Mouse (Mus musculus): ENCODE results near the gene Zfp207. TPM values are rescaled to one million over a fixed set of nuclear protein-coding genes. Genes with fewer than 3 reads are reported as not detected.
A peak's percentile ranks its signal among the peaks of the same experiment; 100 is the strongest.
"Not testable (repeated sequence)": the region's sequence is repeated elsewhere in the genome, so short reads cannot be mapped to it uniquely, and the experiment has no call there.

The Zfp207 gene
- total RNA-seq, 2 experiments from 2014 or later, result 193 to 206 TPM

GRCm38 (mm10) chr11:80407878-80408277 lies 24.8 kb downstream of the Zfp207 start:
- intact Hi-C loops (cut with DNase I); DNase-seq: not testable (repeated sequence)

- intact Hi-C loops (cut with DNase I), result no loop called here
- DNase-seq, result no peak
Observed at GRCm38 (mm10) chr11:80410377-80410776, 27.3 kb downstream of the Zfp207 start.

- DNase-seq, result no peak
- intact Hi-C loops (cut with DNase I), result no loop called here
Observed at GRCm38 (mm10) chr11:80417085-80417484, 34.0 kb downstream of the Zfp207 start.

GRCm38 (mm10) chr11:80419743-80420142 lies 36.7 kb downstream of the Zfp207 start:
- intact Hi-C loops (cut with DNase I), result no loop called here
- no peak for DNase-seq

- no peak for DNase-seq
- intact Hi-C loops (cut with DNase I), result no loop called here
Observed at GRCm38 (mm10) chr11:80420202-80420984, 37.3 kb downstream of the Zfp207 start.

GRCm38 (mm10) chr11:80421421-80422047 lies 38.5 kb downstream of the Zfp207 start:
- no peak for DNase-seq
- intact Hi-C loops (cut with DNase I), result no loop called here

- no peak for DNase-seq
- intact Hi-C loops (cut with DNase I), result loop anchor here (5.0 kb wide), 1 partner anchor 248 kb away; no protein-coding TSS in a partner anchor
Observed at GRCm38 (mm10) chr11:80424691-80425090, 41.6 kb downstream of the Zfp207 start.

GRCm38 (mm10) chr11:80425247-80425778 lies 42.2 kb downstream of the Zfp207 start:
- no peak for DNase-seq
- intact Hi-C loops (cut with DNase I), result loop anchor here (5.0 kb wide), 1 partner anchor 247 kb away; no protein-coding TSS in a partner anchor

- intact Hi-C loops (cut with DNase I), result loop anchor here (5.0 kb wide), 1 partner anchor 246 kb away; no protein-coding TSS in a partner anchor
- not testable (repeated sequence) for DNase-seq
Observed at GRCm38 (mm10) chr11:80426029-80426813, 43.1 kb downstream of the Zfp207 start.

- peak; percentile 99 for DNase-seq
- intact Hi-C loops (cut with DNase I), result loop anchor here (5.0 kb wide), 1 partner anchor 244 kb away; no protein-coding TSS in a partner anchor
Observed at GRCm38 (mm10) chr11:80428381-80429008, 45.4 kb downstream of the Zfp207 start, which contains the start of gene Psmd11. Gene Psmd11, plus strand, starts transcription at chr11:80428615.

GRCm38 (mm10) chr11:80429009-80429475 lies 46.0 kb downstream of the Zfp207 start:
- intact Hi-C loops (cut with DNase I), result loop anchor here (5.0 kb wide), 1 partner anchor 243 kb away; no protein-coding TSS in a partner anchor
- DNase-seq, result peak; percentile 32

GRCm38 (mm10) chr11:80429500-80430166 lies 46.6 kb downstream of the Zfp207 start:
- intact Hi-C loops (cut with DNase I), result loop anchor here (5.0 kb wide), 1 partner anchor 243 kb away; no protein-coding TSS in a partner anchor
- DNase-seq, result no peak

GRCm38 (mm10) chr11:80430366-80430910 lies 47.4 kb downstream of the Zfp207 start:
- no peak for DNase-seq
- intact Hi-C loops (cut with DNase I), result no loop called here

GRCm38 (mm10) chr11:80446916-80447315 lies 63.8 kb downstream of the Zfp207 start:
- no peak for DNase-seq
- intact Hi-C loops (cut with DNase I), result no loop called here

GRCm38 (mm10) chr11:80449859-80450258 lies 66.8 kb downstream of the Zfp207 start:
- DNase-seq, result no peak
- intact Hi-C loops (cut with DNase I), result no loop called here

- intact Hi-C loops (cut with DNase I), result no loop called here
Observed at GRCm38 (mm10) chr11:80452242-80452641, 69.2 kb downstream of the Zfp207 start.

GRCm38 (mm10) chr11:80453198-80453597 lies 70.1 kb downstream of the Zfp207 start:
- intact Hi-C loops (cut with DNase I), result no loop called here
- DNase-seq, result no peak

More at GRCm38 (mm10) chr11:80452242-80452641, 69.2 kb downstream of the Zfp207 start:
- no peak for DNase-seq
